Mouse (Mus musculus): Measurements from ENCODE around the gene Prss35.

Gene Prss35

GRCm38 (mm10) chr9:86742959-86743911 is at the start of gene Prss35:
TSS of gene Prss35 (plus strand) at chr9:86743649.
- 3% methylated on average over 19 of the region's 19 CpGs for WGBS

DNA sequence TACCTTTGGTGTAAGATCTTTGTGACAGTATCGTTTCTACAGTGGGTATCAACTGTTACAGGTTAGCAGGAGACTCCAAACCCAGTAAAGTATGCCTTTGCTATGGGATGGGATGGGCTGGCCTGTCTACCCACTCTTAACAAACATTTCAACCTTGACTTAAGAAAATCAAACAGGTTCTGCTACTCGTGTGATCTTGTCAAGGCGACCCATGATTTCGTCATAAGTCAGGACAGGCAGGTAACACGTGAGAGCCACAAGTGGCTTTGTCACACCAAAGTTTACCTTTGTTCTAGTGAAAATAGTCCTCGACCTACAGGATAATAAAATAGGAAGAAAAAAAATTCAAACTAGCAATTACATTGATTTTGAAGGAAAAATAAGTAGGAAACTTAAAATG is 49.5 kb upstream of the Prss35 start:
- 92% methylated on average over 6 of the region's 6 CpGs for WGBS

- 59% methylated on average over 7 of the region's 7 CpGs for WGBS
These were observed 48.8 kb upstream of the Prss35 start for GRCm38 (mm10) chr9:86694644-86695043.

DNA sequence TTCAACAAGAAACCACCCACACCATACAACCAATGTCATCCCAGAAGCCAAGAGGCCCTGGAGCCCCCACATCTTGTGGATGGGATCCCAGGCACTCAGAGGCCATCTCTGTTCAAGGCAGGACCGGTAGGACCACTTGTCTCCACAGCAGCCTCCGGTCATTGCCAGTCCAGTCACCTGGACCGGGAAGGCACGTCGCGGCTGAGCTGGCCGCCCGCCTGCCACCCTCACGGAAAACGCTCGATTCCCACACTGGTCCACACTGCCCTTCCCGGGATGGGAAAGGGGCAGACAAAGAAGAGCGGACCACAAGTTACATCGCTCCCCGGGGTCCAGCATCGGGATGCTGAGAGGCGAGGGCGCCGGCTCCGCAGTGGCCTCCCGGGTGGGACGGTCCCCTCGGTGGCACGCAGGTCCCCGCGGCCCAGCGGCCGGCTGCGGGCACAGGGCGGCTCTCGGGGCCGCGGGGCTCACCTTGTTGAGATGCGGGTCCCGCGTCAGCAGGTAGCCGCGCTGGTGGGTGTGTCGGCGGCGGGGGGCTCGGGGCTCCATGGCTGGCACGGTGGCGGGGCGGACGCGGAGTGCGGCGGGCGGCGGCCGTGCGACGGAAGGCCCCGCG is 48.1 kb upstream of the Prss35 start:
- 1% methylated on average over 55 of the region's 56 CpGs for WGBS

DNA sequence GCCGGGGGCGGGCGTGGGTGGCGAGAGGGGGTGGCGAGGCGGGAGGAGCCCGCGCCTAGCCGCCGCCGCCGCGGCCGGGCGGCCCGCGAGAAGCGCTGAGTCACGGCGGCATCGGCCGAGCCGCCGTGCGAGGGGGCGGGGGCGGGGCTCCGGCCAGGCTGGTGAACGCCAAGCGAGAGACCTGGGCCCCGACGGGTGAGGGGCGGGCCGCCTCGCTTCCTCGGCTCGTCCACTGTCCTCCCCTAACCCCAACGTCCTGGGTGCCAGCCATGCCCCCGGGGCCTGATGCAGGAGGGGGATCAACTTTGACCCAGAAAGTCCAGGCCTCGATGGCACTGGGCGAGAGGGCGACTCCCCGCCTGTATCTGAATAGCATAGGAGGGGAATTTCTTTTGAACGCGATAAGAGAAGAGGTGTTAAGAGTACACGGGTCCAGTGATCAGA is 47.6 kb upstream of the Prss35 start, which contains the start of gene Me1:
Me1 (minus strand) TSS at position 136 of the 444 bp plus-strand sequence.
- 2% methylated on average over 38 of the region's 46 CpGs for WGBS

GRCm38 (mm10) chr9:86701264-86701663 is 42.2 kb upstream of the Prss35 start:
- WGBS: 66% methylated on average over 5 of the region's 5 CpGs

DNA sequence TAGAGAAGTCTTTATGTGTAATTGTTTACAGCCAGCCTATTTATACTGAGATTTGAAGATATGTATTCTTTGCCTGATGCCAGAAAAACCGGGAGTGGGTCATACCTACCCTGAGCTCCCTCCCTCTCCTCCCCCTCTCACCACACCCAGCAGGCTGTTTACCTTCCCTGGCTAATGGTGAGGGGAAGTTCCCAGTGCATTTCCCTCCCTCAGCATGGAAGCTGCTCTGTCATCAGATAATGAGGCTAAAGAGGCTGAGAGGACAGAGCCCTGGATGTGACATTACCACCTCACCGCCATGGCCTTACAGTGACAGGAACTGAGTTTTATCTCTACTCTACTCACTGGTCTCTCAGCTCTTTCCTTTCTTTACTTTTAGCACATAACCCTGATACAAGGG is 41.6 kb upstream of the Prss35 start:
- 57% methylated on average over 2 of the region's 2 CpGs for WGBS

DNA sequence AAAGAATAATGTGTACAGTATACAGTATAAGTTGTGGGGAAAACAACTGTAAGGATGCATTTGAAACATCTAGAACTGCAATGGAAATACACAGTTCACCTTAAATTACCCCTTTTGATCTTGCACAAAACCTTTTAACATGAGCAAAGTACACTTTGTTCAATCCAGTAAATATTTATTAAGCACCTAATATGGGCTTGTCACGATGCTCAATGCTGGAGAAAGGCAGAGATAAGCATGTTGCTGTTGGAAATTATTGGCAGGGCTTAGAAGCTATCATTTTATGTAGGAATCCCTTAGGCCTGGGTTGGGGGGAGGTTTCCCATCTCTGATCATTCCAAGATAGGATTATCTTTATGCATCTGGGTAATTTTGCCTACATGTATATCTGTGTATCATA is 36.0 kb upstream of the Prss35 start:
- 82% methylated on average over 1 of the region's 1 CpGs for WGBS

- 69% methylated on average over 6 of the region's 6 CpGs for WGBS
These were observed 34.5 kb upstream of the Prss35 start for GRCm38 (mm10) chr9:86708921-86709320.

- WGBS: 74% methylated on average over 2 of the region's 2 CpGs
These were observed 33.3 kb upstream of the Prss35 start for GRCm38 (mm10) chr9:86710091-86710634.

DNA sequence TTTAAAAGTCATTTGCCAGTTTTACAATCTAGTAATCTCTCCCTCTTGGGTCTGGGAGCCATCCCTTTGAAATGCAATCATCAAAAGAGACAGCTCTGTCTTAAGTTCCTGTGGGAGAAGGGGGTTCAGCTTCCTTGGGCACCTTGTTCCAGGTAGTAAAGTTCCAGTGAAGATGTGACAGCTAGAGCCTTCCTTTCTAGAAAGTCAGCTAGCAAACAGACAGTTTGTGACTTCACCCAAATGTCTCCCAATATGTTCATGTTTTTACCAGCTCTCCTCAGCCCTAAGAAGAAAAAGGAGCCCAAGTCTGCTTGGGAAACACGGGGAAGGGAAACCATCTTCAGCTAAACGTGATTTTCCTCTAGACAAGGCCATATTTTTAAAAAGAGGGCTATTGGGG is 30.8 kb upstream of the Prss35 start:
- 61% methylated on average over 2 of the region's 2 CpGs for WGBS

DNA sequence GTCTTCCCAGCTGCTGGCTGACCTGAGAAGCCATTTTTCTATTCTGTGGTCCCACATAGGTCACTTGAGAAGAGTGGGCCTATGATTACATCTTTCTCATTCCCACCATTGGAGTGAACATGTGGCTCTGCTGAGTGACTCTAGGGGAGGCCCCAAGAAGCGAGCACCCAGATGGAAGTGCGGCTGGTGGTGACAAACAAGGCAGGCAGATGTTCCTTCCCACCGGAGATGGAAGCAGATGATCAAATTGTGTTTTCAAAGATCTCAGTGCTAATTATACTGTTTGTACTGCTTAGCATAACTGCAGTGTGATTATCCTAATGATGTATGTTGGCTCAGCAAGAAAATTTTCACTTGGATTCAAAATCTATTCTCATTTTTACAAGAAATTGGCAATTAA is 29.4 kb upstream of the Prss35 start:
- 72% methylated on average over 3 of the region's 3 CpGs for WGBS

DNA sequence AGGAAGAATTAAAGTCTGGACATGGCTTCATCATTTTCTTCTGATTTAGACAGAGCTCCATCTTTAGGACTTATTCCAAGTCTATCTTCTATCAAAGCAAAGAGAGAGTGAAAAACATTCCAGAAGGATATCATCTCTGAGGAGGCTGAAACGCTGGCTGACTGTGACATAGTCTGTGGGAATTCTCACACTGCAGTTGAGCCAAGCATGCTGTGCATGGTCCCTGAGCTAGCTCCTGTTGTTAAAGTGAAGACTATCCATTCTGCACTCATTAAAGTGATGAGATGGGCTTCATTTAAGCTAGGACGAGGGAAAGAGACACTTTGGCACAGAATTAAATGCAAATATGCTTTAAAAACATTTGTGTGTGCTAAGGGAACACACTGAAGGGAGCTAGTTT is 26.9 kb upstream of the Prss35 start:
- 30% methylated on average over 2 of the region's 2 CpGs for WGBS

- 81% methylated on average over 5 of the region's 5 CpGs for WGBS
These were observed 26.3 kb upstream of the Prss35 start for GRCm38 (mm10) chr9:86717119-86717518.

DNA sequence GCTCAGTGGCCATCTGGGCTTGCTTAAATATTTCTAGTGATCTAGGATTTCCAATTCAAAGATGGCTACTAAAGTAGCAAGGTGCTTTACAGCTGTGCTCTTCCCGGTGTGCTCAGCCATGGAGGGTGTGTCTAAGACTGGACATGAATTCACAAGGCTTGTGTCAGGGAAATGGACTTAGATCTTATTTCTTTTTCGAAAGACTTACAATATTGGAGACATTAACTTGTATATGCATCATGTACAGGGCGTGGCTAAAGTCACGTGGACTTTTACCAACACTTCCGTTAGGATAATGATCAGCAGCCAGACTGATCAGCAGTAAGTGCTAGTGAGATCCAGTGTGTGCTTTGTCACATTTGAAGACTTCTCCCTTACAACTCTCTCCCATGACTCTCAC is 23.2 kb upstream of the Prss35 start:
- 94% methylated on average over 5 of the region's 5 CpGs for WGBS

DNA sequence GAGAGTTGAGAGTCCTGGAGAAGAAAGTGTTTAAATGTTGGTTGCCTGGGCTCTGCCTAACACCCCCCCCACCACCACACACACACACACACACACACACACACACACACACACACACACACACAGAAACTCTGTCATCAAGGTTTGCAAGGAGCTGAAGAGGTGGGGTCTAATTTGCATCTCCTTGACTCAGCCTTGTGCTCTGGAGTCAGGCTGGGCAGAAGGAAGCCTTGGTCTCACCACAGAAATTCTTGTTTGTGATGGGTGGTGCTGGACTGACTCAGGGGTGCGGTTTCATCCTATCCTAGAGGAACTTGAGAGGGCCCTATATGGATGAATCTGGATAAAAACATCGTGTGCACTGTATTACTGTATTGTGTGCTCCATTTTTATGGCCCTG is 22.7 kb upstream of the Prss35 start:
- WGBS: 91% methylated on average over 2 of the region's 2 CpGs

DNA sequence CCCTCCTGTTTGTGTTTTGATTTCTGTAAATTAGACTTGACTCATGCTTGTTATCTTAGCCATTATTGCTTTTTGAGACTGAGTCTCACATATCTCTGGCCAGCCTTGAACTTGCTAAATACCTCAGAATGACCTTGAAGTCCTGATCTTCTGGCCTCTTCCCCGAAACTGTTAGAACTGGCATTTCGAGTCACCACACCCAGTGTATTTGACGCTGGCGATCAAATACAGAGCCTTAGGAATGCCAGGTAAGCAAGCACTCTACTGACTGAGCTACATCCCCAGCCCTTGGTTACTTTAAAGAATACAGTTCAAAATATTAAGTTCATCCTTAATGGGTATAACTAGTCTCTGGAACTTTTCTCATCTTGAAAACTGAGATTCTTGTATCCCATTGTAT is 18.4 kb upstream of the Prss35 start:
- 94% methylated on average over 4 of the region's 4 CpGs for WGBS

DNA sequence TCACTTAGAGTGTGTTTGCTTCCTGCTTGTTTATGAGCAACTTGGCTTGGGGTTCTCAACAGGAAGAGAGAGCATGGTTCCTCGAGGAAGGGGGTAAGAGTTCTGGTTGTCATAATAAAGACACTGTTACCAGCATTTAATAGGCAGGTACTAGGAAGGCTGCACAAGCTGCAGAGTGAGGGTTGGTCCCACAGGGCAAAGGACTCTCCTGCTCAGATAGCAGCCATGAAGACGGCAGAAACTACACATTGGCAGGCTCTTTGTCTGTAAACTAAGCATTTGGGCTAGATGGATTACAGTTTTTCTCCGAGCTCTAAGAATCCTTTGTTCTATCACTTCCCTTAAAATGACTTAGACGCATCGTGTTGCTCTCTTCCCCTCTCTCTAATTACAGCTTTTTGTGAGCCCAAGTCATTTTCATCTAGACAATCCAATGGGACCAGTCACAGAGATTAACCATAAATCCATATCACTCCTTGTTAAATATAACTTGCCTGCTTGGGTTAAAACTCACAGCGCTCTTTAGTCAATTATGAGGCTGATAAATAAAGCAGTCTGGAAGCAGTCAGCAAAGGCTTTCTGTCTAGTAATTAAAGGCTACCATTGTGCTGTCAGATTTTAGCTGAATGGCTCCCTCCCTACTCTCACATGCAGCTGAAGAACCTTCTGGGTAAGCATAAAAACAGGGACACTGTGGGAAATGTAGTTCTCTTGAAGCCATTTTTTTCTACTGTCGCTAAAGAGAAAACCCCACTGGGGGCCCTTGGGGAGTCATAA is 17.7 kb upstream of the Prss35 start:
- 47% methylated on average over 7 of the region's 7 CpGs for WGBS

DNA sequence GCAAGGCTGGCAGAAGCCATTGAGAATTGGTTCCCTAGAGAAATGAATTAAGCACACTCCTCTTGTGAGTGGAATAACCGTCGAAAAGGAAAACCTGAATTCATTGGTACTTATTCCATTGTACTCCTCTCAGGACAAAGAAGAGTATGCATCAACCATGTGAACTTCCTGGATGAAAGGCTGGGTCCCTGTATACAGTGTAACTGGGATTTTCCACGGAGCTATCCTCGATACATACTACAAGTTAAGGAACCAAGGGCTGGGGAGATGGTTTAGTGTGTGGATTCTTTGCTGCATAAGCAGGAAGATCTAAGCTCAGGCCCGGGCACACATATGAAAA is 17.1 kb upstream of the Prss35 start:
- WGBS: 79% methylated on average over 5 of the region's 5 CpGs

- WGBS: 84% methylated on average over 10 of the region's 10 CpGs
These were observed 15.1 kb upstream of the Prss35 start for GRCm38 (mm10) chr9:86728214-86728814.

DNA sequence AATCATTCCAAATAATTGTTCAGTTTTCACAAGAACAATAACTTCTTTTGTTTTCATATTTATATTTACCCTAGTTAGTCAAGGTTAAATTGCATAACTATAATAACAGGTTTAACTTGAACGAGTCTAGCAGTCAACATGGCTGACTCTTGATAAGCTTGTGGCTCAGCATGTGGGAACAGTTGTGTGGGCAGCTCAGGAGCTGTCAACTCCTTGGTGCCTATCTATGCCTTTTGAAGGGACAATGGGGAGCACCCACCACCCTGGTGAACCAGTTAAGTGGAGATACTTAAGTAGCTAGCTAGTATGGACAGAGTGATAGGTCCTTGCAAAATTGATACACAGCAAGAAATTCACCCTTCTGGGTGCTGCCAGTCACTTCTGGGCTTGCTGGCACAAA is 14.4 kb upstream of the Prss35 start:
- WGBS: 74% methylated on average over 1 of the region's 1 CpGs

DNA sequence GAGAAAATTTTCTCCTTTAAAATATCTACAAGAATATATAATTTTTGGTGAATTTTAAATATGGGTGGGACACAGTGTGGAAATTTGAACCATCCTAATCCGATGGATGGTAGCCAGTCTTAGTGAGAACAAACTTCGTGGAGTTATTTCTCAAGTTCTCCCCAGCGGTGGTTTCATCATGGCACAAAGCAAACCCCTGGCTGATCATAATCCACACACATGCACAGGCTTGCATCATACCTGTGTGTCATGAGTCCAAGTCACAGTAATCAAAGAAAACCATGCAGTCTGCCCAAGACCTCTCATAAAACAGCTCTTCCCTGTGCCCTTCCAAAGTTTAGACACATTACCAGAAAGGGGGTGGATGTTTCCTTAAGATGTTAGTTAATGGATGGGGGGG is 13.6 kb upstream of the Prss35 start:
- 95% methylated on average over 3 of the region's 3 CpGs for WGBS

Data from cerebral cortex, adult 2 months (tissue).